Comparison of ENCODE assay signal across 9 mouse cellular contexts in genomic region chr14:73473670-73474460, GRCm38 (mm10). TPM values are rescaled to one million over a fixed set of nuclear protein-coding genes. Genes with fewer than 3 reads are reported as not detected.
DNase-seq lines count a peak whose midpoint lies in the region; ATAC-seq and TF ChIP-seq lines count a peak whose summit lies in the region.
"Had no signal": no experiment of that assay in that cellular context is flagged by ENCODE, and none has a peak within 500 bp of the region (broad histone marks: within the 10 kb centered on the region; RNA-seq: fewer than 3 reads in every experiment).

No protein-coding gene starts in this region.

- H3K4me3 ChIP-seq in limb, embryonic 12.5 days (replicated peaks), result no peak overlapping the region
- no peak overlapping the region for H3K4me3 ChIP-seq in limb, embryonic 10.5 days
- no peak overlapping the region for H3K4me3 ChIP-seq in forebrain, embryonic 14.5 days (ENCODE audit: low read depth, low read length)
- H3K4me3 ChIP-seq in hindbrain, embryonic 15.5 days, result no peak overlapping the region
- no peak overlapping the region for H3K4me3 ChIP-seq in lung, postnatal 0 days (ENCODE audit: low read depth, low read length)

- no peaks in the 10 kb centered on the region for H3K27me3 ChIP-seq in limb, embryonic 12.5 days
- no peaks in the 10 kb centered on the region for H3K27me3 ChIP-seq in limb, embryonic 10.5 days (ENCODE audit: low read depth, poor library complexity, severe bottlenecking)
- no peaks in the 10 kb centered on the region for H3K27me3 ChIP-seq in forebrain, embryonic 14.5 days (replicated peaks; ENCODE audit: control insufficient read depth, insufficient read depth, low read length)
- no peaks in the 10 kb centered on the region for H3K27me3 ChIP-seq in hindbrain, embryonic 15.5 days
- no peaks in the 10 kb centered on the region for H3K27me3 ChIP-seq in lung, postnatal 0 days (replicated peaks; ENCODE audit: insufficient read depth, low read length)

- ATAC-seq in limb, embryonic 12.5 days (ENCODE audit: insufficient number of reproducible peaks, insufficient read depth, low FRiP score, low TSS enrichment, low read depth), result peak; percentile 27; the same call in 1 of the 2 replicates
- ATAC-seq in forebrain, embryonic 14.5 days, result no peak
- peak; percentile 71; the same call in 1 of the 2 replicates for ATAC-seq in hindbrain, embryonic 15.5 days (ENCODE audit: low FRiP score, low read depth)
- no peak for ATAC-seq in lung, postnatal 0 days
- ATAC-seq in erythroid progenitor cell, adult 5-6 weeks (replicated peaks; ENCODE audit: low FRiP score, poor library complexity, severe bottlenecking), result no peak

- H3K4me1 ChIP-seq in limb, embryonic 12.5 days (replicated peaks), result peaks cover 30% of the 10 kb centered on the region
- H3K4me1 ChIP-seq in limb, embryonic 10.5 days, result peaks cover 16% of the 10 kb centered on the region
- peaks cover 31% of the 10 kb centered on the region for H3K4me1 ChIP-seq in forebrain, embryonic 14.5 days (ENCODE audit: control insufficient read depth, insufficient read depth, low read length)
- peaks cover 11% of the 10 kb centered on the region; the same call in 1 of the 2 replicates for H3K4me1 ChIP-seq in hindbrain, embryonic 15.5 days (replicated peaks)
- H3K4me1 ChIP-seq in lung, postnatal 0 days (ENCODE audit: insufficient read depth, low read depth, low read length), result peaks cover 8% of the 10 kb centered on the region; the same call in 1 of the 2 replicates

- 0 out of 2 replicates have a peak overlapping the region, but pooled peaks have one; percentile 3 for H3K4me2 ChIP-seq in limb, embryonic 12.5 days
- peak overlapping the region; percentile 18; the same call in 1 of the 2 replicates for H3K4me2 ChIP-seq in forebrain, embryonic 14.5 days (ENCODE audit: low read length)
- no peak overlapping the region for H3K4me2 ChIP-seq in hindbrain, embryonic 15.5 days
- H3K4me2 ChIP-seq in lung, postnatal 0 days (replicated peaks; ENCODE audit: low read depth, low read length), result no peak overlapping the region

- H3K27ac ChIP-seq in limb, embryonic 12.5 days, result peak overlapping the region; percentile 73
- H3K27ac ChIP-seq in limb, embryonic 10.5 days, result no peak overlapping the region
- peak overlapping the region; percentile 48; the same call in 1 of the 2 replicates for H3K27ac ChIP-seq in forebrain, embryonic 14.5 days (ENCODE audit: low read depth, low read length)
- H3K27ac ChIP-seq in hindbrain, embryonic 15.5 days (replicated peaks), result peak overlapping the region; percentile 77
- H3K27ac ChIP-seq in lung, postnatal 0 days (ENCODE audit: low read length), result peak overlapping the region; percentile 26; the same call in 1 of the 2 replicates

- H3K9me3 ChIP-seq in limb, embryonic 12.5 days, result no peaks in the 10 kb centered on the region
- no peaks in the 10 kb centered on the region for H3K9me3 ChIP-seq in limb, embryonic 10.5 days (replicated peaks)
- no peaks in the 10 kb centered on the region for H3K9me3 ChIP-seq in forebrain, embryonic 14.5 days (replicated peaks; ENCODE audit: control insufficient read depth, low read length)
- no peaks in the 10 kb centered on the region for H3K9me3 ChIP-seq in hindbrain, embryonic 15.5 days
- H3K9me3 ChIP-seq in lung, postnatal 0 days (ENCODE audit: low read length), result no peaks in the 10 kb centered on the region
- H3K9me3 ChIP-seq: G1E had no signal

- TF ChIP-seq CTCF in lung, postnatal 0 days (IDR thresholded peaks at IDR 0.05), result no peak

- 31% methylated on average over 3 of the region's 3 CpGs for WGBS in limb, embryonic 12.5 days
- WGBS in limb, embryonic 10.5 days, result 40% methylated on average over 3 of the region's 3 CpGs
- 59% methylated on average over 3 of the region's 3 CpGs for WGBS in forebrain, embryonic 14.5 days
- 61% methylated on average over 3 of the region's 3 CpGs for WGBS in hindbrain, embryonic 15.5 days
- 10% methylated on average over 3 of the region's 3 CpGs for WGBS in lung, postnatal 0 days

- no peak for DNase-seq in limb, embryonic 10.5 days (ENCODE audit: low spot score)
- peak; percentile 85 for DNase-seq in adrenal gland, postnatal 14 days
- DNase-seq in forebrain, embryonic 14.5 days (ENCODE audit: low spot score), result peak; percentile 68
- DNase-seq in lung, postnatal 0 days (ENCODE audit: low spot score), result peak; percentile 42
- DNase-seq in thymus, postnatal 0 days (ENCODE audit: low spot score), result no peak

- H3K36me3 ChIP-seq in limb, embryonic 12.5 days, result no peaks in the 10 kb centered on the region
- no peaks in the 10 kb centered on the region for H3K36me3 ChIP-seq in limb, embryonic 10.5 days
- H3K36me3 ChIP-seq in forebrain, embryonic 14.5 days (ENCODE audit: control insufficient read depth, insufficient read depth, low read length), result no peaks in the 10 kb centered on the region
- no peaks in the 10 kb centered on the region for H3K36me3 ChIP-seq in hindbrain, embryonic 15.5 days
- no peaks in the 10 kb centered on the region for H3K36me3 ChIP-seq in lung, postnatal 0 days (ENCODE audit: insufficient read depth, low read length)
- H3K36me3 ChIP-seq: G1E had no signal

- H3K9ac ChIP-seq in limb, embryonic 12.5 days (replicated peaks), result no peak overlapping the region
- no peak overlapping the region for H3K9ac ChIP-seq in forebrain, embryonic 14.5 days (ENCODE audit: low read length)
- H3K9ac ChIP-seq in hindbrain, embryonic 15.5 days, result no peak overlapping the region
- H3K9ac ChIP-seq in lung, postnatal 0 days (replicated peaks; ENCODE audit: low read depth), result no peak overlapping the region

- no peak for TF ChIP-seq EP300 in lung, postnatal 0 days (IDR thresholded peaks at IDR 0.05)

RNA-seq across cellular contexts. Expression of gene Med4, which starts 36.0 kb away (rescaled TPM):
- polyA plus RNA-seq in limb, embryonic 12.5 days (2016; fragmentation: Nextera tagmentation; extraction: Ambion mirVana), result 105 and 107 TPM in 2 replicates
- polyA plus RNA-seq in limb, embryonic 10.5 days (2016; fragmentation: Nextera tagmentation; extraction: Ambion mirVana), result 120 and 123 TPM in 2 replicates
- 25.9 and 30.6 TPM in 2 replicates for total RNA-seq in adrenal gland, postnatal 14 days (2021)
- 99.3 and 100.0 TPM in 2 replicates for polyA plus RNA-seq in forebrain, embryonic 14.5 days (2014; fragmentation: Nextera tagmentation; extraction: Ambion mirVana)
- polyA plus RNA-seq in hindbrain, embryonic 15.5 days (2015; fragmentation: Nextera tagmentation; extraction: Ambion mirVana), result 78.7 and 79.0 TPM in 2 replicates
- polyA plus RNA-seq in lung, postnatal 0 days (2015; fragmentation: Nextera tagmentation; extraction: Ambion mirVana), result 52.8 and 56.1 TPM in 2 replicates
- 80.7 and 90.5 TPM in 2 replicates for polyA plus RNA-seq in thymus, postnatal 0 days (2015; fragmentation: Nextera tagmentation; extraction: Ambion mirVana)
- total RNA-seq in erythroid progenitor cell, adult 5-6 weeks (2015; ENCODE audit: low replicate concordance), result 15.5 and 20.1 TPM in 2 replicates
- total RNA-seq in erythroid progenitor cell, adult 5-6 weeks (2017; ENCODE audit: low replicate concordance), result 15.4 and 21.8 TPM in 2 replicates

RNA-seq across cellular contexts. Expression of gene Sucla2, which starts 51.3 kb away (rescaled TPM):
- polyA plus RNA-seq in limb, embryonic 12.5 days (2016; fragmentation: Nextera tagmentation; extraction: Ambion mirVana), result 96.4 and 98.0 TPM in 2 replicates
- 90.6 and 102 TPM in 2 replicates for polyA plus RNA-seq in limb, embryonic 10.5 days (2016; fragmentation: Nextera tagmentation; extraction: Ambion mirVana)
- total RNA-seq in adrenal gland, postnatal 14 days (2021), result 999 and 1,057 TPM in 2 replicates
- polyA plus RNA-seq in forebrain, embryonic 14.5 days (2014; fragmentation: Nextera tagmentation; extraction: Ambion mirVana), result 111 and 122 TPM in 2 replicates
- 122 and 124 TPM in 2 replicates for polyA plus RNA-seq in hindbrain, embryonic 15.5 days (2015; fragmentation: Nextera tagmentation; extraction: Ambion mirVana)
- 80.2 and 84.7 TPM in 2 replicates for polyA plus RNA-seq in lung, postnatal 0 days (2015; fragmentation: Nextera tagmentation; extraction: Ambion mirVana)
- polyA plus RNA-seq in thymus, postnatal 0 days (2015; fragmentation: Nextera tagmentation; extraction: Ambion mirVana), result 90.3 and 90.9 TPM in 2 replicates
- 18.4 and 31.0 TPM in 2 replicates for total RNA-seq in erythroid progenitor cell, adult 5-6 weeks (2015; ENCODE audit: low replicate concordance)
- 23.3 and 35.9 TPM in 2 replicates for total RNA-seq in erythroid progenitor cell, adult 5-6 weeks (2017; ENCODE audit: low replicate concordance)

Comparison
In these comparisons a context has a peak if more than half of its experiments do, and no peak if none do; other contexts are left out.
1. ATAC-seq: peak in limb, embryonic 12.5 days (single experiment) and hindbrain, embryonic 15.5 days (single experiment); none in forebrain, embryonic 14.5 days (single experiment), lung, postnatal 0 days (single experiment) and erythroid progenitor cell, adult 5-6 weeks (single experiment).
2. H3K4me2 ChIP-seq: peak in limb, embryonic 12.5 days (single experiment) and forebrain, embryonic 14.5 days (single experiment); none in hindbrain, embryonic 15.5 days (single experiment) and lung, postnatal 0 days (single experiment).
3. DNase-seq: peak in adrenal gland, postnatal 14 days (single experiment), forebrain, embryonic 14.5 days (single experiment) and lung, postnatal 0 days (single experiment); none in limb, embryonic 10.5 days (single experiment) and thymus, postnatal 0 days (single experiment).